Mouse (Mus musculus) limb, embryonic 11.5 days (tissue): ENCODE data around the gene Gm49337. TPM values are rescaled to one million over a fixed set of nuclear protein-coding genes. Genes with fewer than 3 reads are reported as not detected.

Experiments
- ATAC-seq: fragments of 200-750 bp; cut with Nextera tagmentation; 2 replicates; pipeline ENCODE4 v1.8.0; 2017; ENCODE audit warnings: low read depth; ENCODE audit not compliant: insufficient number of reproducible peaks, low FRiP score, low TSS enrichment
- DNase-seq: peaks from one replicate; pipeline ENCODE4 v3.0.0-alpha.2; 2015; ENCODE audit warnings: low spot score
- H3K27ac ChIP-seq: fragments of 300-500 bp; sonication (generic); replicated peaks from 2 replicates; pipeline ENCODE4 v1.5.1; 2014; ENCODE audit warnings: low read depth, mild to moderate bottlenecking, low read length
- H3K27me3 ChIP-seq: fragments of 300-500 bp; sonication (generic); 2 replicates; pipeline ENCODE4 v1.6.1; 2014; ENCODE audit warnings: mild to moderate bottlenecking, low read length, mixed read lengths; ENCODE audit not compliant: control insufficient read depth, insufficient read depth
- H3K36me3 ChIP-seq: fragments of 300-500 bp; sonication (generic); 2 replicates; pipeline ENCODE4 v1.6.1; 2014; ENCODE audit warnings: mild to moderate bottlenecking, low read length, moderate library complexity, mixed read lengths; ENCODE audit not compliant: control insufficient read depth, insufficient read depth
- H3K4me1 ChIP-seq: fragments of 300-500 bp; sonication (generic); 2 replicates; pipeline ENCODE4 v1.6.1; 2014; ENCODE audit warnings: low read length, mixed read lengths; ENCODE audit not compliant: control insufficient read depth, insufficient read depth
- H3K4me2 ChIP-seq: fragments of 300-500 bp; sonication (generic); 2 replicates; pipeline ENCODE4 v1.6.1; 2014; ENCODE audit warnings: low read depth, mild to moderate bottlenecking, moderate library complexity; ENCODE audit not compliant: severe bottlenecking
- H3K4me3 ChIP-seq: fragments of 300-500 bp; sonication (generic); 2 replicates; pipeline ENCODE4 v1.5.1; 2014; ENCODE audit warnings: low read depth, low read length
- H3K9ac ChIP-seq: fragments of 300-500 bp; sonication (generic); 2 replicates; pipeline ENCODE4 v1.6.1; 2014; ENCODE audit warnings: mild to moderate bottlenecking, low read length
- H3K9me3 ChIP-seq: fragments of 300-500 bp; sonication (generic); 2 replicates; pipeline ENCODE4 v1.6.1; 2016; ENCODE audit warnings: low read length; ENCODE audit not compliant: control insufficient read depth
- WGBS: fragments of 180-500 bp; shearing (Covaris S2); extraction: QIAGEN DNeasy Blood & Tissue Kit; methylation state at CpG from one replicate; pipeline ENCODE4 v1.1.7; 2014; 5-methylcytosine and 5-hydroxymethylcytosine counted together
- polyA plus RNA-seq: library from polyadenylated mRNA; unstranded; fragments of >200 nt; fragmentation: Nextera tagmentation; extraction: Ambion mirVana; gene quantifications from 2 replicates; pipeline ENCODE4 v1.2.1, GENCODE M21; 2014

The Gm49337 gene
- polyA plus RNA-seq, 1 experiment from 2014 or later, result not detected

- no peak overlapping the region for H3K9ac ChIP-seq
- H3K27me3 ChIP-seq, result no peaks in the 10 kb centered on the region
- DNase-seq (no peak), ATAC-seq (no peak)
- H3K4me1 ChIP-seq, result no peaks in the 10 kb centered on the region
- H3K27ac ChIP-seq, result no peak overlapping the region
- 90% methylated on average over 1 of the region's 1 CpGs for WGBS
- no peaks in the 10 kb centered on the region for H3K9me3 ChIP-seq
- no peak overlapping the region for H3K4me3 ChIP-seq
- H3K36me3 ChIP-seq, result no peaks in the 10 kb centered on the region
- no peak overlapping the region for H3K4me2 ChIP-seq
Observed at GRCm38 (mm10) chr4:116336294-116336693, 163.1 kb downstream of the Gm49337 start.

- Histone ChIP-seq H3K4me2 (no peak overlapping the region), H3K4me1 (no peaks in the 10 kb centered on the region), H3K4me3 (no peak overlapping the region), H3K9me3 (no peaks in the 10 kb centered on the region), H3K9ac (no peak overlapping the region), H3K27ac (no peak overlapping the region), H3K36me3 (no peaks in the 10 kb centered on the region), H3K27me3 (no peaks in the 10 kb centered on the region)
- DNase-seq (peak; percentile 68), ATAC-seq (no peak)
Observed at GRCm38 (mm10) chr4:116342119-116342518, 168.9 kb downstream of the Gm49337 start.

Other genes starting within 250 kb of the Gm49337 start
- 0.14 and 0.27 TPM in 2 replicates for gene Dmbx1, start 233.5 kb upstream of the Gm49337 start, polyA plus RNA-seq
- gene Faah, start 155.5 kb upstream of the Gm49337 start, polyA plus RNA-seq, result 0.35 and 0.55 TPM in 2 replicates
- gene Nsun4, start 119.5 kb upstream of the Gm49337 start, polyA plus RNA-seq, result 16.9 and 20.0 TPM in 2 replicates
- 470 and 488 TPM in 2 replicates for gene Uqcrh, start 98.3 kb upstream of the Gm49337 start, polyA plus RNA-seq
- 81.4 and 81.6 TPM in 2 replicates for gene Lrrc41, start 98.1 kb upstream of the Gm49337 start, polyA plus RNA-seq
- 66.0 and 69.8 TPM in 2 replicates for gene Rad54l, start 49.7 kb upstream of the Gm49337 start, polyA plus RNA-seq
- gene Pomgnt1, start 49.5 kb upstream of the Gm49337 start, polyA plus RNA-seq, result 57.0 and 62.4 TPM in 2 replicates
- 2.0 and 2.4 TPM in 2 replicates for gene Lurap1, start 22.0 kb upstream of the Gm49337 start, polyA plus RNA-seq
- gene Tspan1, start 5.8 kb upstream of the Gm49337 start, polyA plus RNA-seq, result 0.17 TPM in 1 of 2 replicates, not detected in the other
- gene 1700042G07Rik, start within 50 bp of the Gm49337 start, polyA plus RNA-seq, result not detected in 2 replicates
- gene Pik3r3, start 48.2 kb downstream of the Gm49337 start, polyA plus RNA-seq, result 43.5 and 46.2 TPM in 2 replicates